Mouse (Mus musculus): ENCODE measurements around the gene Selenoo. TPM values are rescaled to one million over a fixed set of nuclear protein-coding genes. Genes with fewer than 3 reads are reported as not detected.

The Selenoo gene
- total and polyA plus RNA-seq, 2 experiments, result 91.0 to 122 TPM

DNA sequence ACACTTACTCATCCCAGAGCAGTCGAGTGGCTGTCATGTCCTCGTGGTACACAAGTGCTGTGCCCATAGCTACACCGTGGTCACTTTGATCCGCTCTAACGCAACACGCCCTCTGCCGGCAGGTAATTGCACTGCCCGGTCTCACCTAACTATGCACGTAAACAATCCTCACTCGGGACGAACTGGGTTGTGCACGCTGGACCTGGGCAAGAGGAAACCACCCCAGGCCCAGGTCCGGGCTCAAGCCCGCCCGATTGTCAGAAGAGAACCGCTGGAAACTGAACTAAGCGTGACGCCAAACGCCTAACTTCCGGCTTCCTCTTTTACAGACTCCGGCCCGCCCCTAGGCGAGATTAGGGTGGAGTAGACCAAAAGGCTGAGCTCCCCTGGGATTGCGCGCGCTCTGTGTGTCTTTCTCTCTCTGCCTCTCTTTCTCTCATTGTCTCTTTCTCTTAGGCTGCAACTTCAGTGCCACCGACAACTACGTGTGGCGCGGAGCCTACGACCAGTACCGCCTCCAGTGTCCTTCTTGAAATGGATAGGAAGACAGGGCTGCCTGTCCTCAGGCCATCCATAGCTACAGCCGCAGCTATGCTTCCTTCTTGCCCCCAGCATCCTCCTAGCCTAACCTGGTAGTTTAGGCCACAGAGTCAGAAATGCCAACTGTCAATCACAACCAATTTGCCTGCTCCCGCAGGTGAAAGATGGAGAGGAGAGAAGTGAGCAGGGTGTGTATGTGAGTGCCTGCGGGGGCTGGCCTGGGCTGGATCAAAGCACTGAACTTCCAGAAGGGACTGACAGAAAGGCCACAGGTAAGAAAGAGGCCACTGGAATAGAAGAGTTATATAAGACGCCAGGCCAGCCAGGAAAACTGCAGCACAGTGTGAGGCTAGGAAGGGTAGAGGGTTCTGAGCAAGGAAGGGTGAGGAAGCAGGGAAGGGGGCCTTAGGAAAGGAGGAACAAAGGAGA, 39.8 kb downstream of the Selenoo start, which contains the start of gene Hdac10:
Hdac10 (minus strand) TSS at position 319 of the 969 bp plus-strand sequence.
- WGBS, result 4% methylated on average over 36 of the region's 36 CpGs
- Histone ChIP-seq H3K9ac (ENCODE audit: low read depth, low read length) (peak within 1 kb of the TSS; percentile 72), H3K79me2 (ENCODE audit: control insufficient read depth, insufficient read depth, low read length) (peaks cover 4% of the 10 kb centered on the region; the same call in 1 of the 2 replicates), H3K36me3 (ENCODE audit: control insufficient read depth, insufficient read depth, low read length) (no peaks in the 10 kb centered on the region), H3K4me3 (ENCODE audit: insufficient read depth, low read depth, low read length) (peak within 1 kb of the TSS; percentile 69), H3K4me1 (ENCODE audit: control insufficient read depth, insufficient read depth, low read length) (peaks cover 7% of the 10 kb centered on the region; the same call in 1 of the 2 replicates), H3K27ac (replicated peaks; ENCODE audit: insufficient read depth, low read depth, low read length) (peak within 1 kb of the TSS; percentile 84), H3K27me3 (ENCODE audit: control insufficient read depth, insufficient read depth, low read length) (no peaks in the 10 kb centered on the region)
- peak; percentile 99 for TF ChIP-seq CTCF (IDR thresholded peaks at IDR 0.05; ENCODE audit: low read depth, low read length)
- no peak for TF ChIP-seq POLR2A (IDR thresholded peaks at IDR 0.05; ENCODE audit: extremely low read depth, insufficient read depth, low read length)
- peak; percentile 80 for DNase-seq (ENCODE audit: extremely low read depth, low read depth, low spot score)

DNA sequence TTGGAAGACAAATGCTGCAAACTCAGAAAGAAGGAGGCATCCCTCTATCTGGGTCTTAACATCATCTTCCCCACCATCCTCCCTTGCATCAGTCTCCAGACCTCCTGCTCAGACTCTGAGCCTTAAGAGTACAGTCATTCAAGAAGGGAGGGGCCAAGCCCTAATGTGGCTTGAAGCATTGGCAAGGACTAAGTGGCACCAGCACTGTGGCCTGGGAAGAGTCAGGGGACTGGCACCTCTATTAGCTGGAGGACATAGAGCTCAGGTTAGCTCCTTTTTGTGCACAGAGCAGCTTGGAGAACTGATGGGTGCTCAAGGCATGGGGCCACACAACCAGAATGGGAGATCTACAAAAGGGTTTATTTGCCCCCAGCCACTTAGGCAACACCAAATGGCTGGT, 41.4 kb downstream of the Selenoo start:
- Histone ChIP-seq H3K79me2 (ENCODE audit: control insufficient read depth, insufficient read depth, low read length) (peaks cover 4% of the 10 kb centered on the region; the same call in 1 of the 2 replicates), H3K36me3 (ENCODE audit: control insufficient read depth, insufficient read depth, low read length) (no peaks in the 10 kb centered on the region)

DNA sequence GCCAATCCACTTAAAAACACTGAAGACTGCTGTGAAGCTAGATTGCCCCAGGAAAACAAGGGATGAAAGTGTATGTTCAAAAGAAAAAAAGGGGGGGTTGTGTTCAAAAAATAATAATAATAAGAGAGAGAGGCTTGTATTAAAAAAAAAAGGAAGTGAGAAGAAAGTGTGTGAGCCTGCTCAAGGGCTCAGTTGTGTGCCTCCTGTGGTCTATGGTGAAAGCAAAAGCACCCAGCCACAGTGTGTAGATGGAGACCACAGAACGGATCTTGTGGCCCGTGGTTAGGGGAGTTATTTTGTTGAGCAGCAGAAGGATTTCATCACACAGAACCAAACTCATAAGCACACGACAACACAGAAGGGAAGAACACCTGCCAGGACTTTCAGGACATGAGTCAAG, 42.4 kb downstream of the Selenoo start:
- WGBS, result 76% methylated on average over 3 of the region's 3 CpGs
- no peak overlapping the region for H3K27ac ChIP-seq (replicated peaks; ENCODE audit: insufficient read depth, low read depth, low read length)
- TF ChIP-seq CTCF (IDR thresholded peaks at IDR 0.05; ENCODE audit: low read depth, low read length), result no peak
- TF ChIP-seq POLR2A (IDR thresholded peaks at IDR 0.05; ENCODE audit: extremely low read depth, insufficient read depth, low read length), result no peak
- no peaks in the 10 kb centered on the region for H3K36me3 ChIP-seq (ENCODE audit: control insufficient read depth, insufficient read depth, low read length)
- H3K4me3 ChIP-seq (ENCODE audit: insufficient read depth, low read depth, low read length), result no peak overlapping the region
- no peak for DNase-seq (ENCODE audit: extremely low read depth, low read depth, low spot score)
- peaks cover 4% of the 10 kb centered on the region; the same call in 1 of the 2 replicates for H3K79me2 ChIP-seq (ENCODE audit: control insufficient read depth, insufficient read depth, low read length)
- no peak overlapping the region for H3K9ac ChIP-seq (ENCODE audit: low read depth, low read length)
- H3K4me1 ChIP-seq (ENCODE audit: control insufficient read depth, insufficient read depth, low read length), result peaks cover 7% of the 10 kb centered on the region; the same call in 1 of the 2 replicates
- H3K27me3 ChIP-seq (ENCODE audit: control insufficient read depth, insufficient read depth, low read length), result no peaks in the 10 kb centered on the region

More for the DNA sequence above, 41.4 kb downstream of the Selenoo start:
- H3K4me1 ChIP-seq (ENCODE audit: control insufficient read depth, insufficient read depth, low read length), result peaks cover 7% of the 10 kb centered on the region; the same call in 1 of the 2 replicates
- no peak overlapping the region for H3K4me3 ChIP-seq (ENCODE audit: insufficient read depth, low read depth, low read length)
- TF ChIP-seq POLR2A (IDR thresholded peaks at IDR 0.05; ENCODE audit: extremely low read depth, insufficient read depth, low read length) (no peak), CTCF (IDR thresholded peaks at IDR 0.05; ENCODE audit: low read depth, low read length) (no peak)
- no peak for DNase-seq (ENCODE audit: extremely low read depth, low read depth, low spot score)
- H3K27me3 ChIP-seq (ENCODE audit: control insufficient read depth, insufficient read depth, low read length), result no peaks in the 10 kb centered on the region
- H3K27ac ChIP-seq (replicated peaks; ENCODE audit: insufficient read depth, low read depth, low read length), result no peak overlapping the region
- H3K9ac ChIP-seq (ENCODE audit: low read depth, low read length), result no peak overlapping the region

DNA sequence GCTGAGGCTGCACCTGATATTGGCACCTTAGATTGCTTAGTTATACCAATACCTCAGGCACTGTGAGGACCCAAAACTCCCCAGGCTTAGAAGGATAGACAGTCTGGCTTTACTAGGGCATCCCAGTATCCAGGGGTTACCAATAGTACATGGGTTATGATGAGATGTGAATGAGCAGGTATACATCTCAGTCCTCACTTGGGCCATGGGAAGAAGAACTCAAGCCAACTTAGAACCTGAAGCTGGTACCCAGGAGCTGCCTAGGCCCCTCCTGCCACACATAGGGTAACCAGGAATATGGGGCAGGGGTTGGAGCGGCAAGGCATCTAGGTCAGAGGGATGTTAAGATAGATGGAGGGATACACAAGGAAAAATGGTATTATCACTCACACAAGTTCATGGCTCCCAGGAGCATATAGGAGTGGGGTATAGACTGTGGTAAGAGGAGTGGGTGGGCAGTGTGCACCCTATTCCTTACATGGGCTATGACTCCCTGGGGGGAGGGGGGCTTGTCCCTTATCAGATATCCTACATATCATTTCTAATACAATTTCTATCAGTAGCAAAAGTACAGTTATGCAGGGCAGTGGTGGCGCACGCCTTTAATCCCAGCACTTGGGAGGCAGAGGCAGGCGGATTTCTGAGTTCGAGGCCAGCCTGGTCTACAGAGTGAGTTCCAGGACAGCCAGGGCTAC, 47.7 kb downstream of the Selenoo start:
- Histone ChIP-seq H3K27ac (replicated peaks; ENCODE audit: insufficient read depth, low read depth, low read length) (no peak overlapping the region), H3K9ac (ENCODE audit: low read depth, low read length) (no peak overlapping the region), H3K4me1 (ENCODE audit: control insufficient read depth, insufficient read depth, low read length) (no peaks in the 10 kb centered on the region), H3K4me3 (ENCODE audit: insufficient read depth, low read depth, low read length) (no peak overlapping the region), H3K36me3 (ENCODE audit: control insufficient read depth, insufficient read depth, low read length) (no peaks in the 10 kb centered on the region), H3K27me3 (ENCODE audit: control insufficient read depth, insufficient read depth, low read length) (no peaks in the 10 kb centered on the region), H3K79me2 (ENCODE audit: control insufficient read depth, insufficient read depth, low read length) (no peaks in the 10 kb centered on the region)
- no peak for DNase-seq (ENCODE audit: extremely low read depth, low read depth, low spot score)
- TF ChIP-seq POLR2A (IDR thresholded peaks at IDR 0.05; ENCODE audit: extremely low read depth, insufficient read depth, low read length) (no peak), CTCF (IDR thresholded peaks at IDR 0.05; ENCODE audit: low read depth, low read length) (no peak)
- WGBS, result 98% methylated on average over 5 of the region's 5 CpGs

DNA sequence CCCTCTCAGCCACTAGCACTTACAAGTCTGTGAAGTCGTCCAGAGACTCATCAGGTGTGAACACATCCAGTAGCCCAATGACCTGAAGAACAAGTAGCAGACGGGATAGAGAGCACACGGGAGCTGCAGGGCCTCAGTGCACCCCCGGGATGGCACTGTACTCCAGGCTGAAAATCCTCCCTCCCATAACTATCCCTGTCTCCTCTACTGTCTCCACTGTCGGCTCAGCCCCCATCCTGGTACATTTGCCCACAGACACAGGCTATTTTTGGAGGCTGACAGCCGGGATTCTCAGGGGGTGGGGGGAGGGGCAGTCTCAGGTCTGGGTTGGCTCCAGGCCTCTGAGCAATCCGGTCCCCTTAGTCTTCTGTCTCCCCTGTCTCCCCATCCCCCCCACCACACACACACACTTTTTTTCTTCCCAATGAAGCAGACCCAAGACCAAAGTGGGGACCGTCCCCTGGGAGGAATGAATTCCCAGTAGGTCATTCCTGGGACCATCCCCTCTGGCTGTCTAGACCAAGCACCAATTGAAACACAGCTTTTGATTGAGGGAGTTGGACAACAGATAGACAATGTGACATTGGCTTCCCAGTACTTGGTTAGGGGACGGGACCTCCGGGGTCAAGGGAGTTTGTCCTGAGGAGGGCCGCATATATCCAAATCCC, 48.6 kb downstream of the Selenoo start:
- no peak overlapping the region for H3K9ac ChIP-seq (ENCODE audit: low read depth, low read length)
- no peaks in the 10 kb centered on the region for H3K36me3 ChIP-seq (ENCODE audit: control insufficient read depth, insufficient read depth, low read length)
- no peaks in the 10 kb centered on the region for H3K4me1 ChIP-seq (ENCODE audit: control insufficient read depth, insufficient read depth, low read length)
- H3K4me3 ChIP-seq (ENCODE audit: insufficient read depth, low read depth, low read length), result no peak overlapping the region
- no peak overlapping the region for H3K27ac ChIP-seq (replicated peaks; ENCODE audit: insufficient read depth, low read depth, low read length)
- WGBS, result 69% methylated on average over 11 of the region's 11 CpGs
- TF ChIP-seq CTCF (IDR thresholded peaks at IDR 0.05; ENCODE audit: low read depth, low read length) (no peak), POLR2A (IDR thresholded peaks at IDR 0.05; ENCODE audit: extremely low read depth, insufficient read depth, low read length) (no peak)
- no peaks in the 10 kb centered on the region for H3K79me2 ChIP-seq (ENCODE audit: control insufficient read depth, insufficient read depth, low read length)
- no peaks in the 10 kb centered on the region for H3K27me3 ChIP-seq (ENCODE audit: control insufficient read depth, insufficient read depth, low read length)
- DNase-seq (ENCODE audit: extremely low read depth, low read depth, low spot score), result no peak

Measured in liver, adult 2 months (tissue).